Mouse (Mus musculus): ENCODE results near the gene Tspo2.

DNA sequence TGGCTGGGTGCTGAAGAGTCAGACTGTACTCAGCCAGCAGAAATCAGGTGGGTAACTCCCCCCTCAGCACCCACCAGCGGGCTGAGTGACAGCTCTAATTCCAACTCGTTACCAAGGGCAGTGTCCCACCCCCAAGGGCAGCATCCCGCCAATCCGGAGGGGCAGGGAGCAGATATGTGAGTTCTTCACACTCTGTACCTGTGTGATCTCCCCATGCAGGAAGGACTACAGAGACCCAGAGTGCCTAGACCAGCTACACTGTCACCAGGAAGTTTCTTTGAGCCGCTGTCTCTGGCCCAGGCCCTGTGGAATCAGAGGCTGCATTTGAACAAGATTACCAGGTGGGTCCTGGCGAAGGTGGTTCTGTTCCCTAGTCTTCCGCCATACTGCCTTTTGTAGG is 2.9 kb upstream of the Tspo2 start:
- TF ChIP-seq POLR2A (IDR thresholded peaks at IDR 0.05; ENCODE audit: extremely low read depth, insufficient read depth, low read length) (no peak), CTCF (IDR thresholded peaks at IDR 0.05; ENCODE audit: extremely low read depth, insufficient read depth, low read length) (no peak)

Data from cortical plate, adult 2 months (tissue).